Mouse (Mus musculus): ENCODE data around the gene Trub1. TPM values are rescaled to one million over a fixed set of nuclear protein-coding genes. Genes with fewer than 3 reads are reported as not detected.

Trub1 gene
- polyA plus RNA-seq, 1 experiment from 2014 or later, result 22.1 TPM

- no peak for ATAC-seq (replicated peaks; ENCODE audit: low FRiP score)
- no peaks in the 10 kb centered on the region for H3K27me3 ChIP-seq (ENCODE audit: control insufficient read depth, insufficient read depth, low read length)
- no peak overlapping the region for H3K4me2 ChIP-seq (ENCODE audit: low read depth, low read length, severe bottlenecking)
- no peak overlapping the region for H3K27ac ChIP-seq (ENCODE audit: low read depth, low read length)
- 78% methylated on average over 10 of the region's 10 CpGs for WGBS
- no peak for DNase-seq (ENCODE audit: low spot score)
- H3K9me3 ChIP-seq (ENCODE audit: control insufficient read depth, low read length), result no peaks in the 10 kb centered on the region; the same call in 1 of the 2 replicates
- H3K9ac ChIP-seq (ENCODE audit: low read length), result no peak overlapping the region
- no peak overlapping the region for H3K4me3 ChIP-seq (ENCODE audit: low read depth, low read length)
- no peaks in the 10 kb centered on the region for H3K36me3 ChIP-seq (ENCODE audit: control insufficient read depth, insufficient read depth, low read length)
- no peaks in the 10 kb centered on the region for H3K4me1 ChIP-seq (replicated peaks; ENCODE audit: control insufficient read depth, insufficient read depth, low read length)
Observed at GRCm38 (mm10) chr19:57498110-57498743, 45.5 kb downstream of the Trub1 start.

GRCm38 (mm10) chr19:57498884-57499410 lies 46.2 kb downstream of the Trub1 start:
- no peaks in the 10 kb centered on the region for H3K27me3 ChIP-seq (ENCODE audit: control insufficient read depth, insufficient read depth, low read length)
- no peak overlapping the region for H3K27ac ChIP-seq (ENCODE audit: low read depth, low read length)
- peak; percentile 54 for DNase-seq (ENCODE audit: low spot score)
- H3K9ac ChIP-seq (ENCODE audit: low read length), result no peak overlapping the region
- no peaks in the 10 kb centered on the region; the same call in 1 of the 2 replicates for H3K9me3 ChIP-seq (ENCODE audit: control insufficient read depth, low read length)
- ATAC-seq (replicated peaks; ENCODE audit: low FRiP score), result no peak
- no peaks in the 10 kb centered on the region for H3K36me3 ChIP-seq (ENCODE audit: control insufficient read depth, insufficient read depth, low read length)
- WGBS, result 83% methylated on average over 6 of the region's 6 CpGs
- H3K4me3 ChIP-seq (ENCODE audit: low read depth, low read length), result no peak overlapping the region
- H3K4me2 ChIP-seq (ENCODE audit: low read depth, low read length, severe bottlenecking), result no peak overlapping the region
- H3K4me1 ChIP-seq (replicated peaks; ENCODE audit: control insufficient read depth, insufficient read depth, low read length), result no peaks in the 10 kb centered on the region

DNA sequence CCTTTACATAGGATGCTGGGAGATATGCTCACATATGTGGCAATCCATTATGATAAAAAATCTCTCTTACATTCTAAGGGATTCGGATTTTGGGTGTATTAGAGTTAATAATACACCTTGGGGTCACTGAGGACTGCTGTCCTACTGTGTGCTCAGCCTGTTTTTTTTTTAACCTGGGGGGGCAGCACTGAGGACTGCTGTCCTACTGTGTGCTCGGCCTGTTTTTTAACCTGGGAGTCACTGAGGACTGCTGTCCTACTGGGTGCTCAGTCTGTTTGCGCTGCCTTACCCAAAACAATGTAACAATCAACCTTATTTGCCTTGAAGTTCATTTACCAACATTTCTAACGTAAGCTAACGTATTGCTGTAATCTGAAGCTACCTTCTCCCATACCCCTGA lies 47.5 kb downstream of the Trub1 start:
- no peak overlapping the region for H3K4me2 ChIP-seq (ENCODE audit: low read depth, low read length, severe bottlenecking)
- no peaks in the 10 kb centered on the region for H3K27me3 ChIP-seq (ENCODE audit: control insufficient read depth, insufficient read depth, low read length)
- H3K9me3 ChIP-seq (ENCODE audit: control insufficient read depth, low read length), result no peaks in the 10 kb centered on the region
- no peaks in the 10 kb centered on the region for H3K4me1 ChIP-seq (replicated peaks; ENCODE audit: control insufficient read depth, insufficient read depth, low read length)
- WGBS, result 93% methylated on average over 5 of the region's 5 CpGs
- no peak for ATAC-seq (replicated peaks; ENCODE audit: low FRiP score)
- no peak overlapping the region for H3K27ac ChIP-seq (ENCODE audit: low read depth, low read length)
- H3K9ac ChIP-seq (ENCODE audit: low read length), result no peak overlapping the region
- H3K4me3 ChIP-seq (ENCODE audit: low read depth, low read length), result no peak overlapping the region
- H3K36me3 ChIP-seq (ENCODE audit: control insufficient read depth, insufficient read depth, low read length), result no peaks in the 10 kb centered on the region
- no peak for DNase-seq (ENCODE audit: low spot score)

DNA sequence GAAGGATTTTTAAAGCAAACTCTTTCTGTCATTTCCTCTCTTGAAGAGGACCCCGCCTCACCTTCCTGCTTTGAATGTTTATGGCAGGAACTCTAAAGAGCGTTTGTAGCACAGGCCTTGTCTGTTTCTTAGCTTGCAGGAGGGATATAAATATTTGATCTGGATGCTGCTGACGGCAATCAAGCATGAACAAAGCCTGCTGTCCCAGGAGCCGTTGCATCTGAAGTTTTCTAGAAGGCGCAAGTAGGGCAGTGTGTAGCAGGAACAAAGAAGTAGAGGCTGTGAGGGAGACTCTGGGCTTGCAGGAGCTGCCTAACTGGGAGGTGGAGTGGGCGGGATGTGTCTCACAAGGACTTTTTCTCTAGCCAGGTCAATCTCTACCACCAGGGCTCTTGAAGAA lies 50.4 kb downstream of the Trub1 start:
- Histone ChIP-seq H3K4me3 (ENCODE audit: low read depth, low read length) (no peak overlapping the region), H3K27ac (ENCODE audit: low read depth, low read length) (no peak overlapping the region), H3K9ac (ENCODE audit: low read length) (no peak overlapping the region), H3K9me3 (ENCODE audit: control insufficient read depth, low read length) (no peaks in the 10 kb centered on the region), H3K4me2 (ENCODE audit: low read depth, low read length, severe bottlenecking) (no peak overlapping the region), H3K36me3 (ENCODE audit: control insufficient read depth, insufficient read depth, low read length) (no peaks in the 10 kb centered on the region), H3K27me3 (ENCODE audit: control insufficient read depth, insufficient read depth, low read length) (no peaks in the 10 kb centered on the region), H3K4me1 (replicated peaks; ENCODE audit: control insufficient read depth, insufficient read depth, low read length) (no peaks in the 10 kb centered on the region)
- no peak for ATAC-seq (replicated peaks; ENCODE audit: low FRiP score)
- 75% methylated on average over 6 of the region's 6 CpGs for WGBS
- DNase-seq (ENCODE audit: low spot score), result no peak

DNA sequence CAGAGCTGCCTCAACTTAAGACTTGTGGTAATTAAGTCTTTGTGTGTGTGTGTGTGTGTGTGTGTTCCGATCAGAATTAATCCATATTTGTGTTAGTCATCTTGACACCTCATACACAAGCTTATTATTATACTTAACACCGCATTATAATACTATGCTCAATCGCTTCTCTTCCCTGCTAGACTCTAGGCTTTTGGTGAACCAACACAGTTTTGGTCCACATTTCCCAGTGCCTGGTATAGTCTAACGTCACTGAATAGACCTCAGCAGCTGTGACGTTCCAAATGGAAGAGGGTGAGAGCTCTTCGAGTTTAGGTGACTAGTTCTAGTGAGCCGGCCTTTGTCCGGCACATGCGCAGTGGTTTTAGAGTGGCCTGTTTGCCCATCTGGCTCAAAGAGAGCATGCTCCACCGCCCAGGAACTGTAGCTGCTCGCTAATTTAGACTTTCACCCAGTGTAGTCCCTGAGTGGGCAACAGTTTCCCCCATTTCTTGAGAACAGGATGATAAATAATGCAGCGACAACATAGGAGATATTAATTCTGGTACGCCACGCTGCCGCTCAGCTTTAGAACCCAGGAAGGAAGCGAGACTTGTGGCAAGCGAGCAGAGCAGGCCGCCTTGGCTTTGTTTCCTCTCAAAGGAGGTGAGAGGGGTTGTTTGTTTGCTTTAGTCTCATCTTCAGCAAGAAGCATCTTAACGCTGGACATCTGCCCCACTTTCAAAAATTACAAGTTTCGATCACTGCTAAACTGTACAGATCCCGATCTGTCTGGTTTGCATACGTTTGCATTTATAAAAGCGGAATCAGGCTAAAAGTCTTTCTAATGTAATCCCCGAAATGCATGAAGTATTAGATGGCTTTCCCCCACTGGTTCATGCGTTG lies 52.6 kb downstream of the Trub1 start:
- DNase-seq (ENCODE audit: low spot score) (peak; percentile 37), ATAC-seq (replicated peaks; ENCODE audit: low FRiP score) (no peak)
- Histone ChIP-seq H3K9ac (ENCODE audit: low read length) (no peak overlapping the region), H3K36me3 (ENCODE audit: control insufficient read depth, insufficient read depth, low read length) (no peaks in the 10 kb centered on the region), H3K27me3 (ENCODE audit: control insufficient read depth, insufficient read depth, low read length) (no peaks in the 10 kb centered on the region), H3K4me1 (replicated peaks; ENCODE audit: control insufficient read depth, insufficient read depth, low read length) (no peaks in the 10 kb centered on the region), H3K4me2 (ENCODE audit: low read depth, low read length, severe bottlenecking) (no peak overlapping the region), H3K4me3 (ENCODE audit: low read depth, low read length) (no peak overlapping the region), H3K9me3 (ENCODE audit: control insufficient read depth, low read length) (no peaks in the 10 kb centered on the region), H3K27ac (ENCODE audit: low read depth, low read length) (no peak overlapping the region)
- WGBS, result 78% methylated on average over 25 of the region's 25 CpGs

GRCm38 (mm10) chr19:57506591-57506990 lies 53.9 kb downstream of the Trub1 start:
- no peak for DNase-seq (ENCODE audit: low spot score)
- no peak overlapping the region for H3K27ac ChIP-seq (ENCODE audit: low read depth, low read length)
- H3K4me2 ChIP-seq (ENCODE audit: low read depth, low read length, severe bottlenecking), result no peak overlapping the region
- H3K4me1 ChIP-seq (replicated peaks; ENCODE audit: control insufficient read depth, insufficient read depth, low read length), result no peaks in the 10 kb centered on the region
- H3K4me3 ChIP-seq (ENCODE audit: low read depth, low read length), result no peak overlapping the region
- no peaks in the 10 kb centered on the region for H3K36me3 ChIP-seq (ENCODE audit: control insufficient read depth, insufficient read depth, low read length)
- H3K9ac ChIP-seq (ENCODE audit: low read length), result no peak overlapping the region
- ATAC-seq (replicated peaks; ENCODE audit: low FRiP score), result no peak
- no peaks in the 10 kb centered on the region for H3K27me3 ChIP-seq (ENCODE audit: control insufficient read depth, insufficient read depth, low read length)
- no peaks in the 10 kb centered on the region for H3K9me3 ChIP-seq (ENCODE audit: control insufficient read depth, low read length)
- 60% methylated on average over 5 of the region's 5 CpGs for WGBS

DNA sequence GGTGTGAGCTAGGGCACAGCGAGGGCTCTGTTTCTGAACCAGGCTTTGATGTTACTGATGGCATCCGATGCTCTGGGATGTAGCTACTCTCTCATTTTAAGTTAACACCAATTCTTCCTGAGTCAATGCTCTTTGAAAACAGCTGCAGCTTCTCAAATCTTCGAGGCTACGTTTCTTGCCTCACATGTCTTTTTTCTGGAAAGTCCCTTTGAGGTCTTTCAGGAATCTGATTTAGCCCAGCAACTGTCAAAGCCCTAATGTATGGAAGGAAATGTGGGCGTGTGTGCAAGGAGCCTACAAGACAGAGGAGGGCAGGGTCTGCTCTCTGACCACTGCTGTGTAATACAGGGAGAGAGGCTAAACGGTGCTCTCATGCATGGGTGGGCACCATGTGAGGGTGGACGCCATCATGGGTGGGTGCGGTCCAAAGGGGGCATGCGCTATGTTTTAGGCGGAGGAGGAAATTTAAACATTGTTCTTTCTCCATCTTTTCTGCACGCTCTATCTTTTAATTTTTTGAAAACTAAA lies 55.6 kb downstream of the Trub1 start:
- 90% methylated on average over 11 of the region's 11 CpGs for WGBS
- no peak for ATAC-seq (replicated peaks; ENCODE audit: low FRiP score)
- H3K4me1 ChIP-seq (replicated peaks; ENCODE audit: control insufficient read depth, insufficient read depth, low read length), result no peaks in the 10 kb centered on the region

DNA sequence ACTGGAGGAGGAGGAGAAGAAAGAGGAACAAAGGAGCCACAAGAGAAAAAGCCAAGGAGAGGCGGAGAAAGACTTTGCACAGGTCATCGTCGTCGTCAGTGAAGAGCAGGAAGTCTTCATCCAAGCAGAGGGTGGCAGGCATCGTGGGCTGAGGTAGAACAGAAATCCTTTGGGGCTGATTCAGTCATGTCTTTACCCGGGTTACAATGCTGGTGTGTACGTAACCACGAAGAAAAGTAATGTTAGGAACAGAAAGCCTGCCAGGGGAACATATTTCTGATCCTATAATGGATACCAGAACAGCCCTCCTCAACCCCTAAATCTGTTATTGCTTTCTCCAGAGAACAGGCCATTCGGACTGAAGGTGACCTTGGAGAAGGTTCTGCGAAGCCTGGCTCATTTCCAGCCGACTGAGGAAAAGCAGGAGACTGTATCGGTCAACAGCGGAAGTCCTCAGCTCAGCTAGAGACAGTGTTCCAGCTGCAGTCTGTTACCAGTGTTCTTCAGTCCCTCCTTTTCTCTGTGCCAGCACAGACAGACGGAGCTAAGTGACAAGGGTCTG lies 57.1 kb downstream of the Trub1 start:
- no peaks in the 10 kb centered on the region for H3K4me1 ChIP-seq (replicated peaks; ENCODE audit: control insufficient read depth, insufficient read depth, low read length)
- WGBS, result 84% methylated on average over 14 of the region's 14 CpGs
- no peaks in the 10 kb centered on the region for H3K27me3 ChIP-seq (ENCODE audit: control insufficient read depth, insufficient read depth, low read length)
- H3K27ac ChIP-seq (ENCODE audit: low read depth, low read length), result no peak overlapping the region
- H3K9me3 ChIP-seq (ENCODE audit: control insufficient read depth, low read length), result no peaks in the 10 kb centered on the region
- no peak for ATAC-seq (replicated peaks; ENCODE audit: low FRiP score)
- no peak overlapping the region for H3K4me2 ChIP-seq (ENCODE audit: low read depth, low read length, severe bottlenecking)
- no peak overlapping the region for H3K4me3 ChIP-seq (ENCODE audit: low read depth, low read length)
- H3K9ac ChIP-seq (ENCODE audit: low read length), result no peak overlapping the region
- DNase-seq (ENCODE audit: low spot score), result peak; percentile 24
- H3K36me3 ChIP-seq (ENCODE audit: control insufficient read depth, insufficient read depth, low read length), result no peaks in the 10 kb centered on the region

More for the DNA sequence above, 55.6 kb downstream of the Trub1 start:
- DNase-seq (ENCODE audit: low spot score), result peak; percentile 19
- no peaks in the 10 kb centered on the region for H3K9me3 ChIP-seq (ENCODE audit: control insufficient read depth, low read length)
- no peak overlapping the region for H3K4me3 ChIP-seq (ENCODE audit: low read depth, low read length)
- H3K27me3 ChIP-seq (ENCODE audit: control insufficient read depth, insufficient read depth, low read length), result no peaks in the 10 kb centered on the region
- no peak overlapping the region for H3K27ac ChIP-seq (ENCODE audit: low read depth, low read length)
- H3K36me3 ChIP-seq (ENCODE audit: control insufficient read depth, insufficient read depth, low read length), result no peaks in the 10 kb centered on the region
- no peak overlapping the region for H3K4me2 ChIP-seq (ENCODE audit: low read depth, low read length, severe bottlenecking)
- H3K9ac ChIP-seq (ENCODE audit: low read length), result no peak overlapping the region

Measured in forebrain, embryonic 11.5 days (tissue).